Mouse (Mus musculus) mouse trophoblast stem cell (cell line): ENCODE measurements around the gene Pdcd4.

Experiments used
- in situ Hi-C, 2 experiments: fragments of 300-500 bp; cut with MseI, MboI; formaldehyde crosslinking; loops; 2 replicates in 1 of 2; 3 replicates in 1 of 2; pipeline ENCODE4 v1.15.1; 2025

The Pdcd4 gene

GRCm38 (mm10) chr19:53871502-53871901 lies 20.5 kb upstream of the Pdcd4 start:
- in situ Hi-C loops, result no loop called here

GRCm38 (mm10) chr19:53872994-53873713 lies 18.9 kb upstream of the Pdcd4 start:
- in situ Hi-C loops, result no loop called here

- in situ Hi-C loops, result no loop called here
These were observed 16.8 kb upstream of the Pdcd4 start for GRCm38 (mm10) chr19:53875246-53875645.

GRCm38 (mm10) chr19:53877779-53878178 lies 14.3 kb upstream of the Pdcd4 start:
- in situ Hi-C loops, result no loop called here

DNA sequence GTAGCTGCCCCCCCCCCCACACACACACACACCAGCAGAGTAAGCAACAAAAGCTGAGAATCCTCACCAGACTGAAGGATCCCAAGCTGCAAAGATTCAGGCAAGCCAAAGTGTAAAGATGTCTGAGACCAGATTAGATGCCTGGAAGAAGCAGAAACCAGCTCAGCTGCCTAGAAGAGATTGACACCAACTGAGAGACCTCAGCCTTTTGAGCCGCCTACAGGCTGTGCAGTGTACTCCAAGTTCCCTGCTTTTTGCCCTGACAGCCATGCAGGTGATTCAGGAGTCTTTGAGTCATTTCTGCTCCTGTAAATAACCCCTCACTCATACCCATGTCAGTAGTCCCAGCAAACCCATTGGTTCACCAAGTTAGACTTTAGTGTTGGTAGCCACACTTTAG lies 11.6 kb upstream of the Pdcd4 start:
- in situ Hi-C loops, result no loop called here

- in situ Hi-C loops, result no loop called here
These were observed 10.2 kb upstream of the Pdcd4 start for GRCm38 (mm10) chr19:53881786-53882185.

- in situ Hi-C loops, result no loop called here
These were observed 6.6 kb upstream of the Pdcd4 start for GRCm38 (mm10) chr19:53885450-53885849.

GRCm38 (mm10) chr19:53886576-53887370 lies 5.3 kb upstream of the Pdcd4 start:
- in situ Hi-C loops, result no loop called here

DNA sequence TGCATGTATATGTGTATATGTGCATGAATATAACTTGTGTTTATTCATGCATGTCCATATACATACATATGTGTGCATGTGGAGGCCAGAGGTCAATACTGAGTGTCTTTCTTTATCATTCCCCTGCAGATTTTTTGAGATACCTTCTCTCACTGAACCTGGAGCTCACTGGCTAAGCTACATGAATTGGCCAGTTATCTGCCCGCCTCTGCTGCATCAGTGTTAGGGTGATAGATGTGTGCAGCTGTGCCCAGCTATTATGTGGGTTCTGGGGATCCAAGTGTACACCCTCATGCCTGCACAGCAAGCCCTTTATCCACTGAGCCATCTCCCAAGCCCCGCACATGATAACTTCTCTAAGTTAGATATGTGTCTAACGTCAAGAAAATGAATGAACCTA lies 4.2 kb upstream of the Pdcd4 start:
- in situ Hi-C loops, result no loop called here

DNA sequence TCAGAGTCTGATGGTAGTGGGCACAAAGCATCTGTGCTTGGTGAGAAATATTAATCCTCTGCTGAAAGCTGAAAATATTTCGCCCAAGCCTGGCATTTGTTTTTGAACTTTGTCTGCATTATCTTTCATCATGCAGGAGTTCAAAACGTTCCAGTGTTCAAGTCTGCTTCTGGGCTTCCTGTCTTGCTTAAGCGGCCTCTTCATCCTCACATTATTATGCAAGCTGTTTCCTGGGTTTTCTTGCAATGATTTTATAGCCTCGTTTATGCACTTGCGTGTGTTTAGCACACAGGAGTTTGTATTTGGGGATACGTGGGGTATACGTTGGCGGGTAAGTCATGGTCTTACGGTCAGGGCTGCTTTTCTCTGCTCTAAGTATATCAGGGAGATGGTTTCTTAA lies 3.7 kb upstream of the Pdcd4 start:
- in situ Hi-C loops, result no loop called here

GRCm38 (mm10) chr19:53889555-53889954 lies 2.5 kb upstream of the Pdcd4 start:
- in situ Hi-C loops, result no loop called here

DNA sequence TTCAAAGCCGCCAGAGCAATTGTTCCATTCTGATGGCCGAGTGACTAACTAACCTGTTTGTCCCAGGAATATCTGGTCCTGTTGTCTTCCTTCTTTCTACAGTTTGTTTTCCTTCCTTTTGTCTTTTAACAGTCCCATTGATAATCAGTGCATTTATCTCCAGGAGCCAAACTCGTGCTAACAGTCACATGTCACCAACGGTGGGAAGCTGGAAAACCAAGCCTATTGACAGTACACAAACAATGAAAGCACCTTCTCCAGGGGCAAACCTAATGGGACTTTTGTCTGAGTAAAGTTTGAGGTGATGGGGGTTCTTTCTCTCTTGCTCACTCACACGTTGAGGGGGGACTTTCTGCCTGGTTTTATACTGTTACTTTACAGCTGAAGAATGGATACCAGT lies 1.8 kb upstream of the Pdcd4 start:
- in situ Hi-C loops, result no loop called here

GRCm38 (mm10) chr19:53890781-53891251 lies 1.2 kb upstream of the Pdcd4 start:
- in situ Hi-C loops, result no loop called here

GRCm38 (mm10) chr19:53891569-53891968 lies 462 bp upstream of the Pdcd4 start:
- in situ Hi-C loops, result no loop called here

DNA sequence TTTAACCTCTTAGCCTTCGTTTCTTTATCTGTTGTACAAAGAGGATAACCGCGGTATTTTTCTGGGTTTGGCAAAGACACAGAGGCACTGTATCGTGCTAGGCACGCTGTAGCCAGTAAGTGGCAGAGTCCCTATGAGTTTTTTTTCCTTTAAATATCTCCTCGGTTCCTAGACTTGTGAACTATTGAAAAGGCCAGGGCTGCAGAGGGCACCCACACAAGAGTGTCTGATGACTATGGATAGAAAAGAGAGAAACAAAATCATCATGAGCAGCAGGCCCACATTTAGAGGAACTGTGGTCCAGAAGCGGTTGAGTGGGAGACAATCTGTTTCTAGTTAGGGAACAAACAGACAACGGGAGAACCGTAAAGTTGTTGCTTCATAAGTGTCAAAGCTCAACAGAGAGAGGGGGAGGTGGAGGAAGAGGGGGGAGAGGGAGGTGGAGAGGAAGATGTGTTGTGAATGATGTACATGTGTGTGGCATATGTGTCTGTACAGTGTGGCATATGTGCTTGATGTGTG lies 868 bp downstream of the Pdcd4 start:
- in situ Hi-C loops, result no loop called here

DNA sequence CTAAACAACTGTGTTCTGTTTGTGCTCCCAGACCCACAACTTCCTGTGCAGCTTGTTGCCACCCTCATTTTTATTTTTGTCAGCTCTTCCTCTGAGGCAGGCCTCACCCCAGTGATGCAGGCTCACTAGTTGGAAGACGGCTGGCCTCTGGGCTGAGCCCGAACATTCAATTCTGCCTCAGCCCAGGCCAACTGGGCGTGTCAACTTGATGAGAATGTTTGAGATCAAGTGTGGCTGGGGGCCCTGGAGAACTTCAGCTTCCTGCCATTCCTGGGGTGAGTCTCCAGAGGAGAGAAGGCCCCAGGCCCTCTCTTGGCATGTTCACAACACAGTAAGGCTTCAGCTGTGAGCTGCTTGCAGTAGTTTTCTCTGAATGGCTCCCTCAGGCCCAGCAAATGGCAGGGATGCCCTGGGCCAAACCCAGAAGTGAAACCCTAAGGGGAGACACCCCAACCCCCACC lies 1.7 kb downstream of the Pdcd4 start:
- in situ Hi-C loops, result no loop called here

GRCm38 (mm10) chr19:53894538-53895121 lies 2.6 kb downstream of the Pdcd4 start:
- in situ Hi-C loops, result no loop called here

DNA sequence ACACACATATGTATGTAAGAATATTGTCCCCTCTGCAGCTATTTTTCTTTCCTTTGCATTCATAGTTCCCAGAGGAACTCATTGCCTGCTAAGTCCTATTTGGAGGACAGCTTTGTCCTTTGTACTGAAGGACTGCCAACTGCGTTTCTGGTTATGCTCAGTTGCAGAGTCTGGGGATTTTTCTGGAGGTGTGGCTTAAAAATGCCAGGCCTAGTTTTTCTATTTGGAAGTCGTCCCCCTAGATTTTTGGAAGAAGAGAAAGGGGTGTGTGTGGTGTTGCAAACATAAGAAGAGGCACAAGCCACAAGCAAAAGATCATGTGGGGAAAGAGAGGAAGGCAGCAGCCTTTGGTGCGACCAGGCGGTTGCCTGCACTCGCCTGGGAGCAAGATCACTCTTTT lies 6.0 kb downstream of the Pdcd4 start:
- in situ Hi-C loops, result no loop called here

- in situ Hi-C loops, result no loop called here
These were observed 6.5 kb downstream of the Pdcd4 start for GRCm38 (mm10) chr19:53898498-53898897.

- in situ Hi-C loops, result no loop called here
These were observed 7.2 kb downstream of the Pdcd4 start for GRCm38 (mm10) chr19:53898970-53899900.

DNA sequence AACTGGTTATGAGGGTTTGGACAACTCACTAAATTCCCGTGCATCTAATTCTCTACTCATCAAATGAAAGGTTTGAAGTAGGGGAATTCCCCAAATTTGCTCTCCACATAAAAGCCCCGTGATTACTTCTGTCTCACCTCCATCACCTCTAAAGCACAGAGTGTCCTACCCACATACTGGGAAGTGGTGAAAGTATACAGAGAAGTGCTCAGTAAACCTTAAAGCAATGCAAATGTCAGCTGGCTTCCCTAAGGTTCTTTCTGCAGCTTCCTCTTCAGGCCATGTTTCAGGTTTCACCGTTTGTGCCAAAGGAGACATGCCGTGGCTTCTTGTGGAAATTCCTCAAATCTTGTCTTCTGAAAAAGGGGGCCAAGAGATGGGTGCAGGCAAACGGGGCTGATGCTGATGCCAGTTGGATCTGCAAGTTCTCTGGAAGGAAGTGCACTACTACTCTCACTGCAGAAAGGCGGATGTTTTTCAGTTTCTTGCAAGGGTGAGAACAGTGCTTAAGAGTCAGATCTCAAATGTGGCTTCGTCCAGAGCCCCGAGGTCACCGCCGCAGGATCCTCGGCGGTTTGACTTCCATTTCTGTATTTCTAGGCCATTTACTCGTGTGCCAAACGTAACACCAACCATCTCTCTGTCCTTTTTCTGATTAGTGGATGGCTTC lies 8.0 kb downstream of the Pdcd4 start:
- in situ Hi-C loops, result no loop called here
